Mouse (Mus musculus) gastrocnemius, adult 2 months (tissue): ENCODE measurements around the gene Pcdh15. TPM values are rescaled to one million over a fixed set of nuclear protein-coding genes. Genes with fewer than 3 reads are reported as not detected.

ENCODE experiments used
- DNase-seq: peaks from one replicate; pipeline ENCODE4 v3.0.0; 2022
- H3K27ac ChIP-seq: fragments of 200-600 bp; 2 replicates; pipeline ENCODE4 v1.8.1; 2022; ENCODE audit warnings: mild to moderate bottlenecking
- H3K4me3 ChIP-seq: fragments of 200-600 bp; 2 replicates; pipeline ENCODE4 v1.8.1; 2022; ENCODE audit warnings: mild to moderate bottlenecking, moderate library complexity
- CTCF ChIP-seq: fragments of 200-600 bp; IDR thresholded peaks from 2 replicates; pipeline ENCODE4 v1.8.1; 2022; ENCODE audit warnings: antibody characterized with exemption, mild to moderate bottlenecking, moderate library complexity
- intact Hi-C: fragments of 180-260 bp; cut with DNase I; formaldehyde crosslinking; loops from one replicate; pipeline ENCODE4 v1.15.1; 2025
- total RNA-seq, 2 experiments: library from RNA; stranded (reverse); gene quantifications; 2 replicates each; pipeline ENCODE4 v1.2.3; 2021

Gene Pcdh15
- total RNA-seq, 2 experiments from 2014 or later = 0.18 to 0.39 TPM

- no peak for DNase-seq
- no peak for TF ChIP-seq CTCF
- intact Hi-C loops = no loop called here
- Histone ChIP-seq H3K4me3 (no peak overlapping the region), H3K27ac (no peak overlapping the region)
These were observed 779.6 kb downstream of the Pcdh15 start for GRCm38 (mm10) chr10:73878729-73879067.

DNA sequence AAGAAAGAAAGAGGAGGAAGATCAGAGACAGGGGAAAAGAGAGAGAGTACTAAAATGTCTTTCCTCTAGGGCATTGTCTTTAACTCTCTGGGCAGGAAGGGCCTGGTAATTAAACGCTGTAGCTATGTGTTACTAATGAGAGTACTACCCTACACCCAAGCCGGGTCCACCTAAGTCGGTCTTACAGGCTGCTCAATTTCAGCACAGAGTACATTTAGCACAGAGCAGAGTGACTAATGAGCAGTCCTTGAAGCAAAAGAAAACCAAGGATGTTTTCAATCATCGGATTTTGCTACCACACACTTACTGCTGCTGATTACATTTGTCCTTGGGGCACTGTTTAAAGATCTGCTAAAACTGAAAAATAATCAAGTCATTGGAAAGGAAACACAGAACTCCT, 788.6 kb downstream of the Pcdh15 start:
- no peak for DNase-seq
- intact Hi-C loops = no loop called here
- H3K4me3 ChIP-seq = no peak overlapping the region
- H3K27ac ChIP-seq = no peak overlapping the region
- no peak for TF ChIP-seq CTCF

DNA sequence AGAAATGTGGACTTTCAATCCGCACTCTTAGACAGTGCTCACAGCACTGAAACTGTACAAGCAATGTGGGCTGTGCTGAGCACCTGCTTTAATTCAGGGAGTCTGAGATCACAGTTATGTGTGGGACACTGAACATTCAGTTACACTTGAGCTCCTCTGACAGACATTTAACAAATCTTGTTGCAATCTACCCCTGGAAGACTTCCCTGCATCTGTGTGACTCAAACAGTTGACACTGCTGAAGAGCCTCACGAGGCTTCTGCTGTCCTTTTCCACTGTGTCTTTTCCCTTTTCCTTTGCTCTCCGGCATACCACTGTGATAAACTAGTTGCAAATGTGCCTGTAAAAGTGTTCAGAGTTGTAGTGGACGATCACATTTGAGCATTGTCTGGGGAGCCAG, 793.1 kb downstream of the Pcdh15 start:
- TF ChIP-seq CTCF = no peak
- intact Hi-C loops = no loop called here
- Histone ChIP-seq H3K27ac (no peak overlapping the region), H3K4me3 (no peak overlapping the region)
- DNase-seq = no peak

- intact Hi-C loops = no loop called here
- TF ChIP-seq CTCF = no peak
- DNase-seq = no peak
- Histone ChIP-seq H3K27ac (no peak overlapping the region), H3K4me3 (no peak overlapping the region)
These were observed 797.0 kb downstream of the Pcdh15 start for GRCm38 (mm10) chr10:73896086-73896607.

DNA sequence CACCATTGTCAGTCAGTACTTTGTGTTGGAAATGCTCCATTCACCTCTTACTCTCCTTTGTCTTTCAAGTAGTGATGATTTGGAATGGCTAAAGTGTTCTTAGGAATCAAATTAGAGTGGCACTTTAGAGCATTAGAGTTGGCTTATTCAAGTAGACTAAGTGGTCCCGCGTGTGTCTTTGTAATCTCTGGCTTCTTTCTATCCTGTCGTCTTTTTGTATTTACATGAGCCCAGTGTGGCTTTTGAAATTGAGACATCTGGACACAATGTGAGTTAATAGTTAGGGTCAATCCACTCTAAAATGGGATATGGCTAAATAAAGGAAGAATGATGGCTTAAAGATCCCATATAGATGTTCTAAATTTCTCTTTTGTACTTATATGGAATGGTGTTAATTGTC, 800.0 kb downstream of the Pcdh15 start:
- intact Hi-C loops = no loop called here
- Histone ChIP-seq H3K4me3 (no peak overlapping the region), H3K27ac (no peak overlapping the region)
- TF ChIP-seq CTCF = no peak
- DNase-seq = no peak

- Histone ChIP-seq H3K4me3 (no peak overlapping the region), H3K27ac (no peak overlapping the region)
- DNase-seq = no peak
- intact Hi-C loops = no loop called here
- no peak for TF ChIP-seq CTCF
These were observed 808.5 kb downstream of the Pcdh15 start for GRCm38 (mm10) chr10:73907626-73908025.

- intact Hi-C loops = no loop called here
- DNase-seq = no peak
- no peak overlapping the region for H3K4me3 ChIP-seq
- H3K27ac ChIP-seq = no peak overlapping the region
- no peak for TF ChIP-seq CTCF
These were observed 809.4 kb downstream of the Pcdh15 start for GRCm38 (mm10) chr10:73908568-73908967.

DNA sequence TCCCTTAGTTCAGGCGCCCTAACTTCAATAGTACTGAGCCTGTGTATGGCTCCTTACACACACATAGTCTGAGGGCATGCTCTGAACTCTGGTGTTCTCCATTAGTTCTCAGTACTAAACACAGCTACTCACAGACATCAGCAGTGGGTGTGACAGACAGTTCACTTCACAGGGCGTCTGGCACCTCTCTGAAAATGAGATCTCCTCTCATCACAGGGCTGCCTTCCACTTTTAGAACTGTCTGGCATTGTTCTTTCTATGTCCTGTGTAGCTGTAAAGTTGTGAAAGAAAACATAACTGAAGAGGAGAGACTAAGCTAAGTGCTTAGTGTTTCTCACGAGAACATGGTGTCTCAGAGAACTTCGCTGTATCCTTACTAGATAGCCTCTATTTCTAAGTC, 816.0 kb downstream of the Pcdh15 start:
- Histone ChIP-seq H3K4me3 (no peak overlapping the region), H3K27ac (no peak overlapping the region)
- intact Hi-C loops = no loop called here
- TF ChIP-seq CTCF = no peak
- no peak for DNase-seq

- no peak overlapping the region for H3K4me3 ChIP-seq
- no peak overlapping the region for H3K27ac ChIP-seq
- DNase-seq = no peak
- TF ChIP-seq CTCF = peak; percentile 42
- intact Hi-C loops = no loop called here
These were observed 822.4 kb downstream of the Pcdh15 start for GRCm38 (mm10) chr10:73921579-73921978.

- intact Hi-C loops = no loop called here
- no peak for TF ChIP-seq CTCF
- H3K27ac ChIP-seq = no peak overlapping the region
- H3K4me3 ChIP-seq = no peak overlapping the region
- no peak for DNase-seq
These were observed 829.5 kb downstream of the Pcdh15 start for GRCm38 (mm10) chr10:73928672-73929071.

- intact Hi-C loops = no loop called here
- no peak for TF ChIP-seq CTCF
- Histone ChIP-seq H3K4me3 (no peak overlapping the region), H3K27ac (no peak overlapping the region)
- DNase-seq = no peak
These were observed 830.6 kb downstream of the Pcdh15 start for GRCm38 (mm10) chr10:73929718-73930117.

DNA sequence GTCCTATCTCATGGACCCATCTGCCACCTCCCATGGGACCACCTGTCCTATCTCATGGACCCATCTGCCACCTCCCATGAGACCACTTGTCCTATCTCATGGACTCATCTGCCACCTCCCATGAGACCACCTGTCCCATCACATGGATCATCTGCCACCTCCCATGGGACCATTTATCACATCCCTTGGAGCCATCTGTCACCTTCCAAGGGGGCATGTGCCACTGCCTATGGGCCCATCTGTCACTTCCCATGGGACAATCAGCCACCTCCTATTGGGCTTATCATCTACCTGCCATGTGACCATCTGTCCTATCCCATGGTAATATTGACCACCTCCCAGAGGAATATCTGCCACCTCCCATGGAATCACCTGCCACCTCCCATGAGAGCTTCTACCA, 832.0 kb downstream of the Pcdh15 start:
- no peak for DNase-seq
- intact Hi-C loops = no loop called here

GRCm38 (mm10) chr10:73931996-73932679, 833.0 kb downstream of the Pcdh15 start:
- intact Hi-C loops = no loop called here
- no peak for DNase-seq
- TF ChIP-seq CTCF = no peak

More for the DNA sequence above, 832.0 kb downstream of the Pcdh15 start:
- TF ChIP-seq CTCF = no peak
- H3K4me3 ChIP-seq = no peak overlapping the region
- H3K27ac ChIP-seq = no peak overlapping the region

DNA sequence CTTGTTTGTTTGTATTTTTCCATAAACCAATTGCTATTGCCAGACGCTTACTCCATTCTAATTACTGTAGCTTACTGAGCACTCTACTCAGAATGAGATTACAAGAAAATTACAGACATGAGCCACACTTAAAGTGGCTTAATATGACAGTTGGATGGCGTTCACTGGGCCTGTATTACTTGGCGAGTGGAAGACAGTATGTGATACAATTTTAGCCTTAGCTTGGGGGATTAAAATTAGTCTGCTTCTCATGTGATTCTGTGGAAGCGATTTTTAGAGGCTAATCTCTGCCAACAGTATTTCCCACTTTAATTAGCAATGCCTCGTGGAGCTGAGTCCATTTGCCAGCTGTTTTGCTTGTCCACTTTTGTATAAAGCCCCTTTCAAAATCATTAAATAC, 837.0 kb downstream of the Pcdh15 start:
- intact Hi-C loops = no loop called here
- TF ChIP-seq CTCF = no peak

More at GRCm38 (mm10) chr10:73931996-73932679, 833.0 kb downstream of the Pcdh15 start:
- no peak overlapping the region for H3K27ac ChIP-seq
- H3K4me3 ChIP-seq = no peak overlapping the region

More for the DNA sequence above, 837.0 kb downstream of the Pcdh15 start:
- Histone ChIP-seq H3K27ac (no peak overlapping the region), H3K4me3 (no peak overlapping the region)
- DNase-seq = no peak
